Comparison of ENCODE assay signal across 8 mouse cellular contexts in genomic region chr14:47514816-47515453, GRCm38 (mm10). TPM values are rescaled to one million over a fixed set of nuclear protein-coding genes. Genes with fewer than 3 reads are reported as not detected.
DNase-seq lines count a peak whose midpoint lies in the region; ATAC-seq and TF ChIP-seq lines count a peak whose summit lies in the region.
"Had no signal": no experiment of that assay in that cellular context is flagged by ENCODE, and none has a peak within 500 bp of the region (broad histone marks: within the 10 kb centered on the region; RNA-seq: fewer than 3 reads in every experiment).

No protein-coding gene starts in this region.

- H3K27ac ChIP-seq in liver, embryonic 16.5 days (ENCODE audit: low read length): peak overlapping the region; percentile 84
- no peak overlapping the region for H3K27ac ChIP-seq in forebrain, embryonic 10.5 days
- H3K27ac ChIP-seq: embryonic facial prominence, embryonic 12.5 days had no signal

- 34% methylated on average over 7 of the region's 7 CpGs for WGBS in liver, embryonic 16.5 days (ENCODE audit: insufficient replicate concordance)
- 76% methylated on average over 7 of the region's 7 CpGs for WGBS in forebrain, embryonic 10.5 days

- peak overlapping the region; percentile 1 for H3K4me2 ChIP-seq in liver, embryonic 16.5 days (ENCODE audit: low read depth, low read length)
- H3K4me2 ChIP-seq: embryonic facial prominence, embryonic 12.5 days had no signal

- ATAC-seq in G1E (ENCODE audit: extremely low read depth, insufficient number of reproducible peaks, low FRiP score, poor library complexity, severe bottlenecking): peak; percentile 56; the same call in 1 of the 2 replicates
- ATAC-seq in hematopoietic stem cell, adult 5-6 weeks (replicated peaks in 1 of 2; ENCODE audit: insufficient read depth in 1 of 2, low FRiP score in 2 of 2, low TSS enrichment in 1 of 2, low read depth in 1 of 2, poor library complexity in 2 of 2, severe bottlenecking in 2 of 2): peak; percentile 51 to 66
- peak; percentile 57 for ATAC-seq in liver, embryonic 16.5 days (ENCODE audit: low read depth)

- DNase-seq in G1E (ENCODE audit: low spot score): peak; percentile 27
- DNase-seq in adrenal gland, postnatal 25 days: peak; percentile 24
- DNase-seq in urinary bladder, postnatal 36 days (ENCODE audit: low spot score in 2 of 2): peak; percentile 48 to 65
- no peak for DNase-seq in left cerebral cortex, adult 9 months (ENCODE audit: low spot score in 2 of 2)
- DNase-seq in forebrain, embryonic 10.5 days (ENCODE audit: extremely low spot score, low spot score): no peak

- TF ChIP-seq CTCF in G1E (IDR thresholded peaks at IDR 0.05; ENCODE audit: low read depth, low read length): no peak

- H3K36me3 ChIP-seq in G1E (replicated peaks): peaks cover 40% of the 10 kb centered on the region
- H3K36me3 ChIP-seq in liver, embryonic 16.5 days (ENCODE audit: control insufficient read depth, insufficient read depth): no peaks in the 10 kb centered on the region; the same call in 1 of the 2 replicates
- H3K36me3 ChIP-seq in forebrain, embryonic 10.5 days (replicated peaks): no peaks in the 10 kb centered on the region
- H3K36me3 ChIP-seq: embryonic facial prominence, embryonic 12.5 days had no signal

- H3K4me3 ChIP-seq in G1E (ENCODE audit: low read depth, low read length): no peak overlapping the region
- H3K4me3 ChIP-seq in liver, embryonic 16.5 days (ENCODE audit: low read depth, low read length): no peak overlapping the region
- H3K4me3 ChIP-seq in forebrain, embryonic 10.5 days: no peak overlapping the region
- H3K4me3 ChIP-seq: embryonic facial prominence, embryonic 12.5 days had no signal

- H3K9ac ChIP-seq in liver, embryonic 16.5 days (ENCODE audit: low read depth, low read length): peak overlapping the region; percentile 19
- H3K9ac ChIP-seq: embryonic facial prominence, embryonic 12.5 days had no signal

- H3K4me1 ChIP-seq in G1E (ENCODE audit: insufficient read depth, low read depth, low read length): peaks cover 58% of the 10 kb centered on the region
- peaks cover 66% of the 10 kb centered on the region for H3K4me1 ChIP-seq in liver, embryonic 16.5 days (ENCODE audit: control insufficient read depth, low read depth, low read length)
- H3K4me1 ChIP-seq in forebrain, embryonic 10.5 days: peaks cover 3% of the 10 kb centered on the region; the same call in 1 of the 2 replicates
- H3K4me1 ChIP-seq: embryonic facial prominence, embryonic 12.5 days had no signal

- H3K27me3 ChIP-seq in G1E (ENCODE audit: insufficient read depth, low read length): no peaks in the 10 kb centered on the region
- H3K27me3 ChIP-seq in liver, embryonic 16.5 days (ENCODE audit: control insufficient read depth, insufficient read depth, low read depth, low read length): no peaks in the 10 kb centered on the region
- no peaks in the 10 kb centered on the region for H3K27me3 ChIP-seq in forebrain, embryonic 10.5 days (ENCODE audit: poor library complexity, severe bottlenecking)
- H3K27me3 ChIP-seq: embryonic facial prominence, embryonic 12.5 days had no signal

- H3K9me3 ChIP-seq in G1E (replicated peaks): no peaks in the 10 kb centered on the region
- no peaks in the 10 kb centered on the region for H3K9me3 ChIP-seq in liver, embryonic 16.5 days (replicated peaks; ENCODE audit: control insufficient read depth, low read length)
- no peaks in the 10 kb centered on the region for H3K9me3 ChIP-seq in forebrain, embryonic 10.5 days
- H3K9me3 ChIP-seq: embryonic facial prominence, embryonic 12.5 days had no signal

RNA-seq across cellular contexts. Expression of gene Atg14, which starts 55.5 kb away (rescaled TPM):
- total RNA-seq in G1E (2014; fragmentation: Nextera tagmentation) (8.1 and 10.9 TPM in 2 replicates), G1E (2017) (8.7 and 8.9 TPM in 2 replicates)
- 1.8 and 2.3 TPM in 2 replicates for polyA plus RNA-seq in G1E (2012)
- 13.9 and 17.4 TPM in 2 replicates for total RNA-seq in adrenal gland, postnatal 25 days (2021)
- 10.3 and 27.1 TPM in 2 replicates for total RNA-seq in hematopoietic stem cell, adult 5-6 weeks (2017)
- polyA plus RNA-seq in liver, embryonic 16.5 days (2015; fragmentation: Nextera tagmentation; extraction: Ambion mirVana): 9.4 and 9.7 TPM in 2 replicates
- 16.3 and 16.5 TPM in 2 replicates for polyA plus RNA-seq in forebrain, embryonic 10.5 days (2016; fragmentation: Nextera tagmentation; extraction: Ambion mirVana)

Comparison
In these comparisons a context has a peak if more than half of its experiments do, and no peak if none do; other contexts are left out.
1. DNase-seq: peak in G1E (single experiment), adrenal gland, postnatal 25 days (single experiment) and urinary bladder, postnatal 36 days (2 of 2); none in left cerebral cortex, adult 9 months (0 of 2) and forebrain, embryonic 10.5 days (single experiment).
2. Peak in every context shown above with its lines, with median percentiles within 50 percentile points of each other: ATAC-seq.